Mouse (Mus musculus): ENCODE data around the gene Cop1. TPM values are rescaled to one million over a fixed set of nuclear protein-coding genes. Genes with fewer than 3 reads are reported as not detected.
"Not testable (repeated sequence)": the region's sequence is repeated elsewhere in the genome, so short reads cannot be mapped to it uniquely, and the experiment has no call there.

Gene Cop1
- polyA plus RNA-seq (2016; fragmentation: Nextera tagmentation; extraction: Ambion mirVana) = 33.4 and 104 TPM in 2 replicates

DNA sequence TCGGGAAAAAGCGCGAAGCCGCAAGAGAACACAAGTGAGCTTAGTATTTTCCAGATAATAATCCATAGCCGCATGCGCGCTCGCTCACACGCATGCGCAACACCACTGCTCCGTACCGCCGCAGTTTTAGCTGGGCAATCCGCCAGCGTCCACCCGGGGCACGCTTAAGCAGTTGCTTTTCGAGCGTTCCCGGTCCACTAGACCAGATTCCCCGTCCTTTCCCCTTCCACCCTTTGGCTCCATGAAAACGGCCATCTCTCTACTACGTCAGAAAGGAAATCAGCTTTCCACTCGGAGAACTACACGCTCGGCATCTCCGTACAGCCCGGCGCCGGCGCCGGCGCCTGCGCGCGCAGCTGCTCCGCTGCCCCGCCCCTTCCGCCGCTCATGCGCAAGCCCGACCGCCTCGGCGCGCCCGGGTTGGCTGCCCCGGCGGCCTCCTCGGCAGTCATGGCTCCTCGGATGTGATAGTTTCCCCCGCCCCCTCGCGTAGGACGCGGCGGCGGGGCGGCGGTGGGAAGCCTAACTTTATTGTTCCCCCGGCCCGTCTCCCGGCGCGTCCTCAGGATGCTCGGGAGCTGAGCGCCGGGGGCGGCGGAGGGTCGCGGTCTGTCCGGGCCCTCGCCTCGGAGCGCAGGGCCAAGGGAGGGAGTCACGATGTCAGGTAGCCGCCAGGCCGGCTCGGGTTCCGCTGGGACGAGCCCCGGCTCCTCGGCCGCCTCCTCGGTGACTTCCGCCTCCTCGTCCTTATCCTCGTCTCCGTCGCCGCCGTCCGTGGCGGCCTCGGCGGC, at the start of gene Cop1:
Gene Cop1 (plus strand): TSS at position 540 of the 791 bp plus-strand sequence.
- under 1% methylated on average over 63 of the region's 97 CpGs for whole genome bisulfite sequencing
- not testable (repeated sequence) for H3K27me3 ChIP-seq

DNA sequence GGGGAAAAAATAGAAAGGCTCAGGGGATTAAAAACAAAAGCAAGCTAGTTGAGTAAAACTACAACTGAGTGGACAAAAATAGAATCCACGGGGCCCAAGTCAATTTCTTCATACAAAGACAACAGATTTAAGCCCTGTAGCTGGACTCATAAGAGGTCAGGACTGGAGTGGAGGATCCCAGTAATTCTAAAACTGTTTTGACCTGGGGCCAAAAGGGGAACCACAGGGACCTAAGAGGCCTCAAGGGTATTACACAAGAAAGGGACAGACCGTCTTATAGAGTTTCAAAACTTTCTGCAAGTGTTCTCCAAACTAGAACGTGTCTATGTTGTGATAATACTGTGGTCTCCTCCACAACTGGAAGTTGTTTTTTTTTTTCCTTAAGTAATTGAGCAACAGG, 45.4 kb upstream of the Cop1 start:
- Histone ChIP-seq H3K4me1 (peaks cover 4% of the 10 kb centered on the region; the same call in 1 of the 2 replicates), H3K27ac (no peak overlapping the region), H3K9me3 (no peaks in the 10 kb centered on the region), H3K4me2 (no peak overlapping the region), H3K4me3 (replicated peaks) (no peak overlapping the region), H3K36me3 (replicated peaks) (no peaks in the 10 kb centered on the region), H3K9ac (no peak overlapping the region), H3K27me3 (no peaks in the 10 kb centered on the region)
- ATAC-seq (ENCODE audit: low FRiP score) = no peak
- WGBS = 24% methylated on average over 3 of the region's 3 CpGs

More for the DNA sequence above, at the start of gene Cop1:
- peak within 1 kb of the TSS; percentile 61 for H3K4me3 ChIP-seq (replicated peaks)
- H3K36me3 ChIP-seq (replicated peaks); H3K9me3 ChIP-seq: not testable (repeated sequence)
- peak within 1 kb of the TSS; percentile 72 for H3K4me2 ChIP-seq
- peak within 1 kb of the TSS; percentile 94 for H3K27ac ChIP-seq
- peak within 1 kb of the TSS; percentile 74 for H3K9ac ChIP-seq
- peaks cover 22% of the 10 kb centered on the region for H3K4me1 ChIP-seq
- peak; percentile 98 for ATAC-seq (ENCODE audit: low FRiP score)

DNA sequence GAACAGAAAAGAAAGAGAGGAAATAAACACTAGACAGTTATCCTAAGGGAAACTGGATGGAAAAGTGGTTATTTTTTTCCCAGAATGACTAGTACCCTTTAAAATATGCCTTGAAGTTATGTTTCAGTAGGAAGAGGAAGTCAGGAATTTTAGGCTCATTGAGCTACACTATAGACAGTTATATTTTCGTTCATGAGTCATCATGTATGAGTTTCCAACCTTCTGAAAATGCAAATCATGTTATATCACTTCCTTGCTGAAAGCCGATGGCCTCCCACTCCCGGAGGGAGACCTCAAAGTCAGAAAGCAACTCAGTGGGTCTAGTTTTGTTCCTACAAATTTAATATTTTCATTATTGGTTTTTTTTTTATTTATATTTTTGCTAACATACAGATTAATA, 33.5 kb upstream of the Cop1 start:
- Histone ChIP-seq H3K4me3 (replicated peaks) (no peak overlapping the region), H3K4me2 (no peak overlapping the region), H3K27me3 (no peaks in the 10 kb centered on the region), H3K9me3 (no peaks in the 10 kb centered on the region), H3K4me1 (no peaks in the 10 kb centered on the region), H3K36me3 (replicated peaks) (no peaks in the 10 kb centered on the region), H3K9ac (no peak overlapping the region), H3K27ac (no peak overlapping the region)
- WGBS = 81% methylated on average over 3 of the region's 3 CpGs
- no peak for ATAC-seq (ENCODE audit: low FRiP score)

DNA sequence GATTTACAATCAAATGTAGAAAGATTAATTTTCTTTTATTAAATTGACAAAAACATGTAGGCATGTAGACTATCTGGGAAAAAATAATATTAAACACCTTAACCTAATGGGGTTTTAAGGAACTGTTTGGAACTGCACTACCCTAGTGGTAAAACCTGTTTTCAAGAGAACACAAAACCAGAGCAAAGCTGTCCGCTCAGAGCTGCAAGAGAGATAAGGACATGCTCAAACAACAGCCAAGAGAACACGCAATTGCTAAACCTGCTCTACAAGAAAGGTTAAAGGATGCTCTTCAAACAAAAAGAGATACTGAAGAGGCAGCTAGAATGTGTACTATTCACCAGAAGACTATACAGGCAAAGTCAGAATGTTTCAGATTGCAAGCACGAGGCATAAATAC, 32.5 kb upstream of the Cop1 start:
- no peak overlapping the region for H3K4me2 ChIP-seq
- H3K27me3 ChIP-seq = no peaks in the 10 kb centered on the region
- H3K4me3 ChIP-seq (replicated peaks) = no peak overlapping the region
- WGBS = 88% methylated on average over 3 of the region's 3 CpGs
- ATAC-seq (ENCODE audit: low FRiP score) = no peak
- H3K4me1 ChIP-seq = no peaks in the 10 kb centered on the region
- H3K27ac ChIP-seq = no peak overlapping the region
- H3K9ac ChIP-seq = no peak overlapping the region
- no peaks in the 10 kb centered on the region for H3K9me3 ChIP-seq
- no peaks in the 10 kb centered on the region for H3K36me3 ChIP-seq (replicated peaks)

DNA sequence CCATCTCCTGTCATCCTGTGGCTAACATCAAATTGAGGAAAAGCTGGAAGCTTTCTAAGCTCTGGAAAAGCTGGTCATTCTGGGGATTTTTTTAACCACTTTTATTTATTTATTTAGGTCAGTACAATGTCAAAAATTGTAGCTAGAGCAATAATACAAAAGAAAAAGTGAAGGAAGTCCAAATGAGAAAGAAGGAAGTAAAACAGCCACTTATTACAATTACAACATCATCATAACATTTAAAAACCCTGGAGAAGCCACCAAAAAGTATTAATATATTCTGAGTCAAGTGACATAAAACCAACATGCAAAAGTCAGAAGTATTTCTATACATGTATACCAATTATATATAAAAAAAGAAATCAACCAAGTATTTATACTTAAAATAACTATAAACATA, 30.9 kb upstream of the Cop1 start:
- no peaks in the 10 kb centered on the region for H3K4me1 ChIP-seq
- H3K9me3 ChIP-seq = no peaks in the 10 kb centered on the region
- no peak for ATAC-seq (ENCODE audit: low FRiP score)
- no peak overlapping the region for H3K9ac ChIP-seq
- no peaks in the 10 kb centered on the region for H3K36me3 ChIP-seq (replicated peaks)
- no peak overlapping the region for H3K4me3 ChIP-seq (replicated peaks)
- no peak overlapping the region for H3K4me2 ChIP-seq
- H3K27me3 ChIP-seq = no peaks in the 10 kb centered on the region
- H3K27ac ChIP-seq = no peak overlapping the region

DNA sequence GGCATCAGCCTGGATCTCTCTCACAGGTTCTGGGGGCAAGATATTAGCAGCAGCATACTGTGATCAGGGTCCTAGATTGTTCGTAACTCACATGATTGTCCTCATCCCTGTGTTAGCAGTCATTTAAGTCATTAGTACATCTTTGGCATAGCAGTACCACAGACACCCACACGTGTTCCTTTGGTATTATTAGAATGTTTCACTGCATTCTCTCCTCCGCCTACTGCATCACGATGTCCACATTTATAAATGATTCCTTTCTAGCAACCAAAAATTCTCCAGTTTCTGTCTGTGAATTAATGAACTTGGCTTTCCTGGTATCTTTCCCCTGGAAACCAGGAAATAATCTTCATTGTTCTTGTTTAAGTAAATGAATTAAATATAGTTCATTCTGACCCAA, 20.4 kb upstream of the Cop1 start:
- Histone ChIP-seq H3K36me3 (replicated peaks) (no peaks in the 10 kb centered on the region), H3K4me3 (replicated peaks) (no peak overlapping the region), H3K9ac (no peak overlapping the region), H3K27ac (no peak overlapping the region), H3K9me3 (no peaks in the 10 kb centered on the region), H3K4me2 (no peak overlapping the region), H3K4me1 (no peaks in the 10 kb centered on the region), H3K27me3 (no peaks in the 10 kb centered on the region)
- ATAC-seq (ENCODE audit: low FRiP score) = no peak
- 88% methylated on average over 4 of the region's 4 CpGs for WGBS

DNA sequence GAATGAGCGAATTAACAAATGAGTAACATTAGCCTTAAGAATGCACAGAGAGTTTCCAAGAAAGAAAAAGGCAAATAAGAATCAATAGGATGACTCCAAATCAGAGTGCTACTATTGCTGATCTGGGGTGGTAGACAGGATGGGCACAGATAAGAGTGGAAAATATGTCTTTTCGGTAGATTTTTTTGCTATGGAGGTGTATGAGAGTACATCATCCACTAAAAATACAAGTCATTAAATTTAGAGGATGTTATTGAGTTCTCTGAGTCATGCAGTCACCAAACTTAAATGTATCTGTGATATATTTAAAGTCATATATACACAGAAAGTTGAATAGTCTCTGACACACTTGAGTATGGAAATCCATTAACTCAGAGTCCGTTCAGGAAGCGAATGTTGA, 14.7 kb upstream of the Cop1 start:
- no peaks in the 10 kb centered on the region for H3K9me3 ChIP-seq
- no peaks in the 10 kb centered on the region for H3K4me1 ChIP-seq
- no peaks in the 10 kb centered on the region for H3K36me3 ChIP-seq (replicated peaks)
- no peak overlapping the region for H3K4me3 ChIP-seq (replicated peaks)
- ATAC-seq (ENCODE audit: low FRiP score) = no peak
- H3K4me2 ChIP-seq = no peak overlapping the region
- no peak overlapping the region for H3K9ac ChIP-seq
- 94% methylated on average over 4 of the region's 4 CpGs for WGBS
- no peak overlapping the region for H3K27ac ChIP-seq
- H3K27me3 ChIP-seq = no peaks in the 10 kb centered on the region

DNA sequence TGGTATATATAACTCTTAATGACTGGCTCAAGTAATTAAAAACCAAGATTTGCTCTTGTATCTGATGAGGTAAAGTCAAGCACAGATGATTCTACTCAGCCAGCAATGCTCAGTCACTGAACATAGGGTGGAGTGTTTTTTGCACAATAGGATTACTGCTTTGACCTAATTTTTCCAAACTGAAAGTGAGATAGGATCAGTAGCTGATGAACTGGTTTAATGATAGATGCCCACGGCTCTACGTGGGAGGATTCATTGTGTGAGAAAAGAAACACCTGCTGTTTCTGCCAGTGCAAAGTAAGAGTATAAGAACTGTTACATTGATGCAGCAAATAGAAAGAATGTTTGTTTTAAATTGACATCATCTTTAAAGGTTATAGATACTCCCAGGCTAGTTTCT, 10.1 kb upstream of the Cop1 start:
- H3K27me3 ChIP-seq = no peaks in the 10 kb centered on the region
- no peak for ATAC-seq (ENCODE audit: low FRiP score)
- no peaks in the 10 kb centered on the region for H3K36me3 ChIP-seq (replicated peaks)
- H3K4me1 ChIP-seq = no peaks in the 10 kb centered on the region
- H3K4me3 ChIP-seq (replicated peaks) = no peak overlapping the region
- H3K27ac ChIP-seq = no peak overlapping the region
- H3K9me3 ChIP-seq = no peaks in the 10 kb centered on the region
- no peak overlapping the region for H3K9ac ChIP-seq
- no peak overlapping the region for H3K4me2 ChIP-seq
- 69% methylated on average over 2 of the region's 2 CpGs for whole genome bisulfite sequencing

DNA sequence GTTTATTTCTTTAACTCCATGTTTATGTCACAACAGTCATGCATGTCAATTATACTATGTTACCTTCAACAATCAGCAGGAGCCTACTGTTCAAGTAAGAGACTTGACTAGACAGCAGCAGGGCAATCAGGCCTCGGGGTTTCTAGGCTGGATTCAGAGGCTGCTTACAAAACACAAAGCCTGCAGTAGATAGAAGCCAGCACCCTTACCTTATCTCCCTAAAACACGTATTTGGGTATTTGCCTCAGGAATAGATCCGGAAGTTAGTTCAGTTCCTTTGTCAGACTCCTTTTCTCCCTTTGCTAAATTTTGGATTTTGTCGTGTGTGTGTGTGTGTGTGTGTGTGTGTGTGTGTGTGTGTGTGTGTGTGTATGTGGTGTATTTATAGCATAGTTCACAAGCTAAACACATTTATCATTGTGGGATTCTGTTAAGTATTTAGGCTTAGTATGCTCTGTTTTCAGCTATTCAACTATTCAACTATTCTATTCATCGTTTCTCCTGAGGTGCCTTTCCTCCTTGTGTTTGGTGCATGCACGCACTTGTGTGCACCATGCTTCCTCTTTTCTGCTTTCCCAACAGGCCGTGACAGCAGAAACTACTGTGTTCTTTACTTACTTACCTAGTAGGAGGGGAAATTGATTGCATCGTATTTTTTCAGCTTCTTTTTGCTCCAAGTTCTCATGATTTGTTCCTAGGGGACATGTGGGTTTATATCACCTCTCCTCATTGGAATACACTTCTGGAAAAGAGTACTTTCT, 6.9 kb upstream of the Cop1 start:
- no peaks in the 10 kb centered on the region for H3K36me3 ChIP-seq (replicated peaks)
- ATAC-seq (ENCODE audit: low FRiP score) = no peak
- H3K4me3 ChIP-seq (replicated peaks) = no peak overlapping the region
- H3K4me1 ChIP-seq = no peaks in the 10 kb centered on the region
- 76% methylated on average over 7 of the region's 8 CpGs for WGBS
- H3K4me2 ChIP-seq = no peak overlapping the region
- H3K9me3 ChIP-seq = no peaks in the 10 kb centered on the region
- H3K27ac ChIP-seq = no peak overlapping the region
- H3K27me3 ChIP-seq = no peaks in the 10 kb centered on the region
- no peak overlapping the region for H3K9ac ChIP-seq

DNA sequence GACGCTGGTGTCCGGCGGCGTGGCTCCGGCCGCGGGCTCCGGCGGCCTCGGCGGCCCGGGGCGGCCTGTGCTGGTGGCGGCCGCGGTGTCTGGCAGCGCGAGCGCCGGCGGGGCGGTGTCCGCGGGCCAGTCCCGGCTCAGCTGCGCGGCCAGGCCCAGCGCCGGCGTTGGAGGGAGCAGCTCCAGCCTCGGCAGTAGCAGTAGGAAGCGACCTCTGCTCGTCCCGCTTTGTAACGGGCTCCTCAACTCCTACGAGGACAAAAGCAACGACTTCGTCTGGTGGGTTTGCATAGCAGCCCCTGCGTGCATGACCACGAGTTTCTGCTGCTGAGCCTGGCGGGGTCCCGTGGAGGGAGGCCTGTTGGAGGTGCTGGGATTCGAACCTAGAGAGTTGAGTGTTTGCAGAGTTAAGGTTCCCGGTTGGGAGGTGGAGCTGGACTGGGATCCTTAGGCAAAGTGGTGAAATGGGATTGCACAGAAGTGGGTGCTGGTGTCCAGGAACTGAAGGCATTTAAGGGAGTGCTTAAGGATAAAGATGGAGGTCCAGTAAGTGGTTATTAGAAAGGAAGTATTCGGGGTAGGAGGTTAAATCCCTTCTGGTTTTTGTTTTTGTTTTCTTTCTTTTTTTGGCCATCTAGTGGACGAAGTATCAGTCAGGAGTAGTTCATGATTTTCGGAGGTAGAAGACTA, 597 bp downstream of the Cop1 start:
- H3K9me3 ChIP-seq; H3K27me3 ChIP-seq; H3K36me3 ChIP-seq (replicated peaks): not testable (repeated sequence)
- peak overlapping the region; percentile 74 for H3K9ac ChIP-seq
- peak overlapping the region; percentile 94 for H3K27ac ChIP-seq
- peak overlapping the region; percentile 61 for H3K4me3 ChIP-seq (replicated peaks)
- peaks cover 22% of the 10 kb centered on the region for H3K4me1 ChIP-seq
- 0% methylated on average over 16 of the region's 47 CpGs for WGBS
- peak; percentile 76 for ATAC-seq (ENCODE audit: low FRiP score)
- H3K4me2 ChIP-seq = peak overlapping the region; percentile 72

DNA sequence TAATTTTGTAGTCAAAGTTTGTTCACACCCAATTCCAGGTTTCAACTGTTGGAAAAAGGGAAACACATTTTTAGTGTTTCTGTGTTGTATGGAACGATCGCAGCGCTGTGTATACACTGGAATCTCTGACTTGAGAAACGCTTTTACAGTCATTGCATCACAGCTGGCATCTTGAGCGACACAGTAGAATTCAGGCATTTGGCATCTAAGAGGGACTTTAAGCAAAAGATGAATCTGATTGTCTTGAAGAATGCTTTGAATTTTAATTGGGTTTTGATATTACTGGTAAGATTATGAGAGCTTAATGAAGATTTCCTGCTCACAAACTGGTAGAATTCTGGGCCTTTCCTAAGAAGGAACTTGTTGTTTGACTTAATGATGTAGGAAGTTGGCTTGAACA, 1.3 kb downstream of the Cop1 start:
- ATAC-seq (ENCODE audit: low FRiP score) = no peak
- 46% methylated on average over 5 of the region's 5 CpGs for WGBS
- peaks cover 26% of the 10 kb centered on the region for H3K4me1 ChIP-seq

DNA sequence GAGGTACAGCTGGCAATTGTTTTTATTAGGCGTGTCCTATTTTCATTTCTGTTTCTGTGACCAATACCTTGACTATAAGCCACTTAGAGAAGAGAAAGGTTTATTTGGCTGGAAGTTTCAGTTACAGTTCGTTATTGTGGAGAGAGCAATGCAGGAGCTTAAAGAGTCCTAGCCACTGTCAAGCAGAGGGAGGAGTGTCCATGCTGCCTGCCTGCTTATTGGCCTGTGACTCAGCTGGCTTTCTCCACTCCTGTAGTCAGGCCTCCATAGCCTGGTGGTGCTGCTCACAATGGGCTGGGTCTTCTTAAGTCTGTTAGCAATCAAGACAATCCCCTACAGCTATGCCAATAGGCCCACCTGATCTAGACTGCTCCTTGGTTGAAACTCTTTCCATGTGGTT, 2.4 kb downstream of the Cop1 start:
- Histone ChIP-seq H3K36me3 (replicated peaks) (no peaks in the 10 kb centered on the region), H3K4me1 (peaks cover 26% of the 10 kb centered on the region), H3K4me3 (replicated peaks) (peak overlapping the region; percentile 16; the same call in 1 of the 2 replicates), H3K27me3 (no peaks in the 10 kb centered on the region), H3K9ac (no peak overlapping the region), H3K4me2 (peak overlapping the region; percentile 31), H3K27ac (no peak overlapping the region), H3K9me3 (no peaks in the 10 kb centered on the region)
- ATAC-seq (ENCODE audit: low FRiP score) = no peak
- WGBS = 70% methylated on average over 2 of the region's 2 CpGs

More for the DNA sequence above, 1.3 kb downstream of the Cop1 start:
- no peaks in the 10 kb centered on the region for H3K9me3 ChIP-seq
- no peak overlapping the region for H3K27ac ChIP-seq
- H3K4me3 ChIP-seq (replicated peaks) = peak overlapping the region; percentile 61
- H3K27me3 ChIP-seq = no peaks in the 10 kb centered on the region
- peak overlapping the region; percentile 74 for H3K9ac ChIP-seq
- H3K36me3 ChIP-seq (replicated peaks) = no peaks in the 10 kb centered on the region
- peak overlapping the region; percentile 72 for H3K4me2 ChIP-seq
